Mouse (Mus musculus): ENCODE data around the gene Socs1. TPM values are rescaled to one million over a fixed set of nuclear protein-coding genes. Genes with fewer than 3 reads are reported as not detected.
"Not testable (repeated sequence)": the region's sequence is repeated elsewhere in the genome, so short reads cannot be mapped to it uniquely, and the experiment has no call there.

The Socs1 gene
- 1 to 10 TPM; 6.4 to 7.0 TPM for total RNA-seq (2021)
- long read RNA-seq, experiment 1, transcript Socs1-201 (2 exons, 2,785 nt), result major isoform, 6 of 16 reads
- long read RNA-seq, experiment 1, partial matches to known transcripts, result 0 of 16 reads
- long read RNA-seq, experiment 1, other reads (novel, unspliced or antisense), result 10 of 16 reads
- long read RNA-seq, experiment 2, transcript Socs1-201 (2 exons, 2,785 nt), result major isoform, 8 of 13 reads
- long read RNA-seq, experiment 2, partial matches to known transcripts, result 0 of 13 reads
- long read RNA-seq, experiment 2, other reads (novel, unspliced or antisense), result 5 of 13 reads

GRCm38 (mm10) chr16:10785371-10786231 is at the start of gene Socs1:
Gene Socs1 (minus strand): TSS chr16:10785536.
- peak; percentile 76 to 80 for DNase-seq (ENCODE audit: low spot score in 2 of 2)

- DNase-seq (ENCODE audit: low spot score in 2 of 2), result no peak
Measured at GRCm38 (mm10) chr16:10834542-10834910, 49.2 kb upstream of the Socs1 start.

GRCm38 (mm10) chr16:10828461-10828805 is 43.1 kb upstream of the Socs1 start:
- no peak for DNase-seq (ENCODE audit: low spot score in 2 of 2)

- DNase-seq (ENCODE audit: low spot score in 2 of 2), result no peak
Measured at GRCm38 (mm10) chr16:10827766-10828460, 42.6 kb upstream of the Socs1 start.

- DNase-seq (ENCODE audit: low spot score in 2 of 2), result no peak
Measured at GRCm38 (mm10) chr16:10827269-10827668, 41.9 kb upstream of the Socs1 start.

GRCm38 (mm10) chr16:10825840-10826239 is 40.5 kb upstream of the Socs1 start:
- no peak for DNase-seq (ENCODE audit: low spot score in 2 of 2)

- no peak for DNase-seq (ENCODE audit: low spot score in 2 of 2)
Measured at GRCm38 (mm10) chr16:10824536-10824935, 39.2 kb upstream of the Socs1 start.

GRCm38 (mm10) chr16:10821387-10821786 is 36.1 kb upstream of the Socs1 start:
- no peak for DNase-seq (ENCODE audit: low spot score in 2 of 2)

GRCm38 (mm10) chr16:10819966-10820365 is 34.6 kb upstream of the Socs1 start:
- DNase-seq (ENCODE audit: low spot score in 2 of 2), result no peak

GRCm38 (mm10) chr16:10818579-10819135 is 33.3 kb upstream of the Socs1 start:
- DNase-seq (ENCODE audit: low spot score in 2 of 2), result no peak

- peak in 1 of 2 experiments; percentile 17 for DNase-seq (ENCODE audit: low spot score in 2 of 2)
Measured at GRCm38 (mm10) chr16:10814864-10815263, 29.5 kb upstream of the Socs1 start.

GRCm38 (mm10) chr16:10813726-10814125 is 28.4 kb upstream of the Socs1 start:
- no peak for DNase-seq (ENCODE audit: low spot score in 2 of 2)

GRCm38 (mm10) chr16:10812865-10813371 is 27.6 kb upstream of the Socs1 start, which contains the start of gene Gm11172:
Gene Gm11172 (plus strand): TSS chr16:10812915.
- no peak for DNase-seq (ENCODE audit: low spot score in 2 of 2)

GRCm38 (mm10) chr16:10810376-10810775 is 25.0 kb upstream of the Socs1 start:
- no peak for DNase-seq (ENCODE audit: low spot score in 2 of 2)

- no peak for DNase-seq (ENCODE audit: low spot score in 2 of 2)
Measured at GRCm38 (mm10) chr16:10805789-10806527, 20.6 kb upstream of the Socs1 start, which contains the start of gene Prm1. Gene Prm1 (minus strand): TSS chr16:10805839.

- not testable (repeated sequence) for DNase-seq (ENCODE audit: low spot score in 2 of 2)
Measured at GRCm38 (mm10) chr16:10802420-10802819, 17.1 kb upstream of the Socs1 start.

- no peak for DNase-seq (ENCODE audit: low spot score in 2 of 2)
Measured at GRCm38 (mm10) chr16:10796034-10796433, 10.7 kb upstream of the Socs1 start, which contains the start of gene Prm2. Gene Prm2 (minus strand): TSS chr16:10796134.

GRCm38 (mm10) chr16:10790702-10791101 is 5.4 kb upstream of the Socs1 start, which contains the start of gene Prm3:
Gene Prm3 (minus strand): TSS chr16:10790914.
- DNase-seq (ENCODE audit: low spot score in 2 of 2), result no peak

- no peak for DNase-seq (ENCODE audit: low spot score in 2 of 2)
Measured at GRCm38 (mm10) chr16:10788866-10789265, 3.5 kb upstream of the Socs1 start.

GRCm38 (mm10) chr16:10788271-10788670 is 2.9 kb upstream of the Socs1 start, which contains the start of gene Tnp2:
Gene Tnp2 (minus strand): TSS chr16:10788660.
- no peak for DNase-seq (ENCODE audit: low spot score in 2 of 2)

Data from adrenal gland, postnatal 4 days (tissue).